Mouse (Mus musculus): ENCODE measurements around the gene Ppm1h. TPM values are rescaled to one million over a fixed set of nuclear protein-coding genes. Genes with fewer than 3 reads are reported as not detected.

Ppm1h gene
- polyA plus RNA-seq, 1 experiment from 2014 or later = 1.8 TPM

DNA sequence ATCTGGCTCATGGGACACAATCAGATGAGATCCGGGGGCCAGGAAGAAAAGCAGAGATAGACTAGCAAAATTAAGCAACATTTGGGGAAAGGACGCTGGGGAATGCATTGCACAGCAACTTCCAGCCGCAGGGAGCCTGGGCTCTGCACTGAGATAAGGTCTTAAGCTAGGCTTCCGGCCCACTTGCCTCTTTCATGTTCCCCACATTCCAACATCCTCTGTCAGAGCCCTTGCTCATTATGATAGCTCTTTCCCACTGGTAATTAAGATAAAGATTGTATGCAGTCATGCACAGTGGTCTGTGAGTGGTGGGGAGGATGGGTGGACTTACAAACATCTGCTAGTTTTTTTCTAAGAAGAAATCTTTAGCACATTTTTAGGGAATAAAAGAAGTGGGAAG lies 176.6 kb downstream of the Ppm1h start:
- H3K27ac ChIP-seq (ENCODE audit: low read depth, low read length) = no peak overlapping the region
- DNase-seq (ENCODE audit: low spot score) (no peak), ATAC-seq (replicated peaks; ENCODE audit: low FRiP score) (0 out of 2 replicates have a peak, but pooled peaks have one; percentile 45)
- no peak overlapping the region for H3K4me3 ChIP-seq (ENCODE audit: low read depth, low read length)
- H3K4me2 ChIP-seq = no peak overlapping the region; the same call in 1 of the 2 replicates
- no peaks in the 10 kb centered on the region for H3K27me3 ChIP-seq (replicated peaks; ENCODE audit: control insufficient read depth, insufficient read depth, low read length)
- WGBS = 26% methylated on average over 4 of the region's 4 CpGs
- H3K36me3 ChIP-seq (ENCODE audit: control insufficient read depth, insufficient read depth, low read length) = no peaks in the 10 kb centered on the region
- H3K9me3 ChIP-seq (ENCODE audit: control insufficient read depth, low read length) = no peaks in the 10 kb centered on the region
- peaks cover 5% of the 10 kb centered on the region for H3K4me1 ChIP-seq (replicated peaks; ENCODE audit: control insufficient read depth, insufficient read depth, low read length)
- H3K9ac ChIP-seq (ENCODE audit: low read depth, low read length) = no peak overlapping the region

DNA sequence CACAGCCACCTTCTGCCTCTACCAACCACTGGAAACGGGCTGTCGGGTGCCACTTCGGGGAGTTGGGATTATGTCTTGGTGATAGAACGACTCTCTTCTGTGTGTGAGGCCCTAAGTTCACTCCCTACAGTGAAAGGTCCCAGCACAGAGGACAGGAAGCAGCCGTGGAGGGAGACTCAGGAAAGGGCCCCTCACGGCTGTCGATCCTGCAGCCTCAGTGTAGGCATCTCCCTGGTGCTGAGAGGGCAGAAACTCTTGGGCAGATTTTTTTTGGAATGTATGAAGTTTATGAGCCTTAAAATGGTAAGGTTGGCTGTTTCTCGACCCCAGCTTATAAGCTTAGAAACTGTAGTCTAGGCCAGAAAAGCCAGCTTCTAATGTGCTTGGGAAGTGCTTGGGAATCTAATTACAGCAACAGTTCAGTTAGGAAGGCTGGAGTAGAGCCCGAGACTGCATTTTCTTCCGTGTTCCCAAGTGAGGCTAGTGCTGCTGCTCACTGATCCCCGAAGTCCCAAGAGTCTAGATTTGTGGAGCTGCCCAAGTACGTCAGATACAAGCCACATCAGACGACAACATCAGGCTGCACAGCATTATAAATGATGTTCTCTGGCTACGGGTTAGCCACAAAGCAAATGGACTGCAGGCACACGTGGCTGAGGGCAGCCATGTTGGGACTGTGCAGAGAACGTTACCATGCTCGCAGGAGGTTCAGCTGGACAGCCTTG lies 177.6 kb downstream of the Ppm1h start:
- Histone ChIP-seq H3K4me3 (ENCODE audit: low read depth, low read length) (no peak overlapping the region), H3K9me3 (ENCODE audit: control insufficient read depth, low read length) (no peaks in the 10 kb centered on the region), H3K4me2 (no peak overlapping the region), H3K27ac (ENCODE audit: low read depth, low read length) (no peak overlapping the region), H3K36me3 (ENCODE audit: control insufficient read depth, insufficient read depth, low read length) (no peaks in the 10 kb centered on the region), H3K4me1 (replicated peaks; ENCODE audit: control insufficient read depth, insufficient read depth, low read length) (peaks cover 5% of the 10 kb centered on the region), H3K9ac (ENCODE audit: low read depth, low read length) (no peak overlapping the region), H3K27me3 (replicated peaks; ENCODE audit: control insufficient read depth, insufficient read depth, low read length) (no peaks in the 10 kb centered on the region)
- DNase-seq (ENCODE audit: low spot score) = no peak
- ATAC-seq (replicated peaks; ENCODE audit: low FRiP score) = no peak
- WGBS = 62% methylated on average over 17 of the region's 17 CpGs

DNA sequence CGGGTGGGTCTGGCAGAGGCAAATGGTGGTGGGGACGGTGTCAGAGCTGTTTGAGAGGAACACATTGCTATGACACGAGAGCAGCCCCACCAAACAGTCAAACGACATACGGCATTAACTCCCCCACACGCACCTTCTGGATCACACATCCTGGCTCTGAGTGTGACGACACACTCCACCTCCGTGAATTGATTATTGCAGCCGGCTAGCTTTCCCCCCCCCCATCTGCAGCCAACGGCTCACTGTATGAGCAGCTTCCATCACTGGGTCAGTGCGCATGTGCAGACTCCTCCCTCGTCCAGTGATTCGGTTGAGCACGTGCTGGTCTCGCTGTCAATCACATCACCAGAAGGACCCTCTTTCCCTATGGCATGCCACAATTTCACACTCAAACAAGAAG lies 178.6 kb downstream of the Ppm1h start:
- H3K4me1 ChIP-seq (replicated peaks; ENCODE audit: control insufficient read depth, insufficient read depth, low read length) = peaks cover 5% of the 10 kb centered on the region

GRCm38 (mm10) chr10:122858904-122859641 lies 180.5 kb downstream of the Ppm1h start:
- ATAC-seq (replicated peaks; ENCODE audit: low FRiP score) (no peak), DNase-seq (ENCODE audit: low spot score) (no peak)
- no peaks in the 10 kb centered on the region for H3K36me3 ChIP-seq (ENCODE audit: control insufficient read depth, insufficient read depth, low read length)
- WGBS = 73% methylated on average over 8 of the region's 8 CpGs
- no peaks in the 10 kb centered on the region for H3K9me3 ChIP-seq (ENCODE audit: control insufficient read depth, low read length)
- no peak overlapping the region for H3K4me2 ChIP-seq
- no peak overlapping the region for H3K27ac ChIP-seq (ENCODE audit: low read depth, low read length)
- H3K4me3 ChIP-seq (ENCODE audit: low read depth, low read length) = no peak overlapping the region
- H3K4me1 ChIP-seq (replicated peaks; ENCODE audit: control insufficient read depth, insufficient read depth, low read length) = peaks cover 5% of the 10 kb centered on the region
- no peak overlapping the region for H3K9ac ChIP-seq (ENCODE audit: low read depth, low read length)
- H3K27me3 ChIP-seq (replicated peaks; ENCODE audit: control insufficient read depth, insufficient read depth, low read length) = no peaks in the 10 kb centered on the region

More for the DNA sequence above, 178.6 kb downstream of the Ppm1h start:
- 90% methylated on average over 15 of the region's 15 CpGs for WGBS
- no peak overlapping the region for H3K9ac ChIP-seq (ENCODE audit: low read depth, low read length)
- H3K4me2 ChIP-seq = no peak overlapping the region
- H3K27me3 ChIP-seq (replicated peaks; ENCODE audit: control insufficient read depth, insufficient read depth, low read length) = no peaks in the 10 kb centered on the region
- H3K4me3 ChIP-seq (ENCODE audit: low read depth, low read length) = no peak overlapping the region
- no peak for DNase-seq (ENCODE audit: low spot score)
- H3K9me3 ChIP-seq (ENCODE audit: control insufficient read depth, low read length) = no peaks in the 10 kb centered on the region
- no peak overlapping the region for H3K27ac ChIP-seq (ENCODE audit: low read depth, low read length)
- no peaks in the 10 kb centered on the region for H3K36me3 ChIP-seq (ENCODE audit: control insufficient read depth, insufficient read depth, low read length)
- ATAC-seq (replicated peaks; ENCODE audit: low FRiP score) = no peak

DNA sequence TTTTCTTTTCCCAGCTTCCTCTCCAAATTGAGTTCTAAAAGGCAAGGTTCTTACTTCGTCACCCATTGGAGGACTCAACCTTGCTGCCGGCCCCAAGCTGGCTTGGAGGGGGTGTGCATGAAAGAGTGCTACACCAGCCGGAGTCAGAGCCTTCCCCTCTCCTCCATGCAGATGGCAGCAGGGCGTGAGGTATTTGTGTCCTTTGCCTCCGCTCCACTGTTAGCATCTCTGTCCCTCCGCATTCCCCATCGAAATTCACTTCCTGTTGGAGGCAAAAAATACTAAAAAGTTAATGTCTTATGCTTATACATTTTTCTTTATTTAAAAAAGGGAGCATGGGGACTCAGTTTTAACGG lies 181.1 kb downstream of the Ppm1h start:
- no peak for DNase-seq (ENCODE audit: low spot score)
- Histone ChIP-seq H3K4me2 (no peak overlapping the region), H3K9ac (ENCODE audit: low read depth, low read length) (no peak overlapping the region), H3K36me3 (ENCODE audit: control insufficient read depth, insufficient read depth, low read length) (no peaks in the 10 kb centered on the region), H3K4me3 (ENCODE audit: low read depth, low read length) (no peak overlapping the region), H3K9me3 (ENCODE audit: control insufficient read depth, low read length) (no peaks in the 10 kb centered on the region), H3K27ac (ENCODE audit: low read depth, low read length) (no peak overlapping the region), H3K27me3 (replicated peaks; ENCODE audit: control insufficient read depth, insufficient read depth, low read length) (no peaks in the 10 kb centered on the region), H3K4me1 (replicated peaks; ENCODE audit: control insufficient read depth, insufficient read depth, low read length) (peaks cover 5% of the 10 kb centered on the region)
- 66% methylated on average over 8 of the region's 8 CpGs for WGBS
- ATAC-seq (replicated peaks; ENCODE audit: low FRiP score) = no peak

GRCm38 (mm10) chr10:122860076-122860475 lies 181.5 kb downstream of the Ppm1h start:
- no peak overlapping the region for H3K4me2 ChIP-seq
- H3K4me3 ChIP-seq (ENCODE audit: low read depth, low read length) = no peak overlapping the region
- H3K27me3 ChIP-seq (replicated peaks; ENCODE audit: control insufficient read depth, insufficient read depth, low read length) = no peaks in the 10 kb centered on the region
- H3K27ac ChIP-seq (ENCODE audit: low read depth, low read length) = no peak overlapping the region
- ATAC-seq (replicated peaks; ENCODE audit: low FRiP score) (no peak), DNase-seq (ENCODE audit: low spot score) (no peak)
- no peaks in the 10 kb centered on the region for H3K36me3 ChIP-seq (ENCODE audit: control insufficient read depth, insufficient read depth, low read length)
- H3K9ac ChIP-seq (ENCODE audit: low read depth, low read length) = no peak overlapping the region
- WGBS = 56% methylated on average over 7 of the region's 7 CpGs
- peaks cover 5% of the 10 kb centered on the region; the same call in 1 of the 2 replicates for H3K4me1 ChIP-seq (replicated peaks; ENCODE audit: control insufficient read depth, insufficient read depth, low read length)
- no peaks in the 10 kb centered on the region for H3K9me3 ChIP-seq (ENCODE audit: control insufficient read depth, low read length)

GRCm38 (mm10) chr10:122861696-122862385 lies 183.3 kb downstream of the Ppm1h start:
- Histone ChIP-seq H3K9ac (ENCODE audit: low read depth, low read length) (no peak overlapping the region), H3K27ac (ENCODE audit: low read depth, low read length) (no peak overlapping the region), H3K4me1 (replicated peaks; ENCODE audit: control insufficient read depth, insufficient read depth, low read length) (peaks cover 5% of the 10 kb centered on the region; the same call in 1 of the 2 replicates), H3K9me3 (ENCODE audit: control insufficient read depth, low read length) (no peaks in the 10 kb centered on the region), H3K4me2 (no peak overlapping the region), H3K27me3 (replicated peaks; ENCODE audit: control insufficient read depth, insufficient read depth, low read length) (no peaks in the 10 kb centered on the region), H3K36me3 (ENCODE audit: control insufficient read depth, insufficient read depth, low read length) (no peaks in the 10 kb centered on the region), H3K4me3 (ENCODE audit: low read depth, low read length) (no peak overlapping the region)
- 84% methylated on average over 18 of the region's 18 CpGs for WGBS
- ATAC-seq (replicated peaks; ENCODE audit: low FRiP score) (no peak), DNase-seq (ENCODE audit: low spot score) (no peak)

DNA sequence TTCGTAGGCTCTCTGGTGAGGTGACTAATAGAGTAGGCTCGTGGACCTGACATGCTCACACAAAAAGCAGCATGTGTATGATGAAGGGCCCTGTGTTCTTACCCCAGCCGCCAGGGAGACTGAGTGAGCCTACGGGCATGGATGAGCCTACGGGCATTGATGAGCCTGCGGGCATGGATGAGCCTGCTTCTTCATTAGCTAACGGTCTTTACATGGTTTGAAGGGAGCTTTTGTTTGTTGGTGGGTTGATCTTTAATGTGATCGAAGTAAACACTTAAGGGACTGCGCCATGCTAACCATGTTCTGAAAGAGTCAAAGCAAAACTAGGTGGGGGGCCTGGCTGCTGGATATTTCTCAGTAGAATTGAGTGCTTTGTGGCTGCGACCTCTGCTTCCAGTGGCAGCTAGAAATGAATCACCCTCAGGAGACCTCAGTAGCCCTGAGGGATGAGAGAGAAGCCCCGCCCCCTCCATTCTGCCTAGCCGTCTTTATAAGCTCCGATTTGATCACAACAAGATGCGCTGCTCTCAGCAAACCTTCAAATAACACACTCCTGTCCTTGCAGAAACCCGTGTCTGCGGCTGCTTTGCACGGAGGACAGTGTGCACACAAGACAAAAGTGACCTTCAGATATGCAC lies 183.9 kb downstream of the Ppm1h start:
- ATAC-seq (replicated peaks; ENCODE audit: low FRiP score) = no peak
- no peak overlapping the region for H3K4me3 ChIP-seq (ENCODE audit: low read depth, low read length)
- WGBS = 86% methylated on average over 17 of the region's 17 CpGs

More for the DNA sequence above, 183.9 kb downstream of the Ppm1h start:
- Histone ChIP-seq H3K4me1 (replicated peaks; ENCODE audit: control insufficient read depth, insufficient read depth, low read length) (peaks cover 5% of the 10 kb centered on the region; the same call in 1 of the 2 replicates), H3K9me3 (ENCODE audit: control insufficient read depth, low read length) (no peaks in the 10 kb centered on the region), H3K27me3 (replicated peaks; ENCODE audit: control insufficient read depth, insufficient read depth, low read length) (no peaks in the 10 kb centered on the region), H3K4me2 (no peak overlapping the region), H3K9ac (ENCODE audit: low read depth, low read length) (no peak overlapping the region), H3K36me3 (ENCODE audit: control insufficient read depth, insufficient read depth, low read length) (no peaks in the 10 kb centered on the region), H3K27ac (ENCODE audit: low read depth, low read length) (no peak overlapping the region)
- no peak for DNase-seq (ENCODE audit: low spot score)
